ENCODE assay signal across 12 mouse cellular contexts in genomic region chr10:30564651-30565050, GRCm38 (mm10).
"Had no signal": no experiment of that assay in that cellular context is flagged by ENCODE, and none has a peak within 500 bp of the region (broad histone marks: within the 10 kb centered on the region; RNA-seq: fewer than 3 reads in every experiment).

No protein-coding gene starts in this region.

- H3K27ac ChIP-seq: kidney, postnatal 0 days; limb, embryonic 12.5 days; neural tube, embryonic 15.5 days had no signal

- H3K4me2 ChIP-seq: limb, embryonic 12.5 days; neural tube, embryonic 15.5 days had no signal

- ATAC-seq: intestine, embryonic 16.5 days had no signal

- H3K9ac ChIP-seq: limb, embryonic 12.5 days; neural tube, embryonic 15.5 days had no signal

- H3K27me3 ChIP-seq: limb, embryonic 12.5 days; neural tube, embryonic 15.5 days had no signal

- H3K4me1 ChIP-seq: limb, embryonic 12.5 days; neural tube, embryonic 15.5 days had no signal

- DNase-seq: kidney, adult 9 months; kidney, postnatal 36 days; layer of hippocampus, adult 9-11 months; midbrain, embryonic 14.5 days; right cerebral cortex, adult 18-20 months; right cerebral cortex, postnatal 25 days; thymus, postnatal 36 days had no signal

- H3K9me3 ChIP-seq: limb, embryonic 12.5 days; neural tube, embryonic 15.5 days had no signal

- H3K4me3 ChIP-seq: limb, embryonic 12.5 days; myocyte; neural tube, embryonic 15.5 days had no signal
